Mouse (Mus musculus): ENCODE results near the gene Col27a1.

The Col27a1 gene

GRCm38 (mm10) chr4:63260506-63260905 is 46.7 kb downstream of the Col27a1 start:
- no peak for DNase-seq (ENCODE audit: low read depth)

GRCm38 (mm10) chr4:63262941-63263340 is 49.1 kb downstream of the Col27a1 start:
- no peak for DNase-seq (ENCODE audit: low read depth)

- no peak for DNase-seq (ENCODE audit: low read depth)
These were observed 52.5 kb downstream of the Col27a1 start for GRCm38 (mm10) chr4:63266276-63266675.

GRCm38 (mm10) chr4:63267121-63267520 is 53.3 kb downstream of the Col27a1 start:
- DNase-seq (ENCODE audit: low read depth) = no peak

GRCm38 (mm10) chr4:63267586-63267985 is 53.8 kb downstream of the Col27a1 start:
- no peak for DNase-seq (ENCODE audit: low read depth)

GRCm38 (mm10) chr4:63268777-63269176 is 55.0 kb downstream of the Col27a1 start:
- DNase-seq (ENCODE audit: low read depth) = no peak

GRCm38 (mm10) chr4:63274516-63274915 is 60.7 kb downstream of the Col27a1 start:
- no peak for DNase-seq (ENCODE audit: low read depth)

GRCm38 (mm10) chr4:63275251-63275650 is 61.4 kb downstream of the Col27a1 start:
- DNase-seq (ENCODE audit: low read depth) = no peak

- no peak for DNase-seq (ENCODE audit: low read depth)
These were observed 62.8 kb downstream of the Col27a1 start for GRCm38 (mm10) chr4:63276571-63276970.

GRCm38 (mm10) chr4:63278821-63279220 is 65.0 kb downstream of the Col27a1 start:
- DNase-seq (ENCODE audit: low read depth) = no peak

- DNase-seq (ENCODE audit: low read depth) = no peak
These were observed 67.9 kb downstream of the Col27a1 start for GRCm38 (mm10) chr4:63281694-63282093.

- no peak for DNase-seq (ENCODE audit: low read depth)
These were observed 69.5 kb downstream of the Col27a1 start for GRCm38 (mm10) chr4:63283319-63283718.

GRCm38 (mm10) chr4:63286034-63286433 is 72.2 kb downstream of the Col27a1 start:
- DNase-seq (ENCODE audit: low read depth) = no peak

GRCm38 (mm10) chr4:63288497-63288896 is 74.7 kb downstream of the Col27a1 start:
- no peak for DNase-seq (ENCODE audit: low read depth)

- DNase-seq (ENCODE audit: low read depth) = no peak
These were observed 76.3 kb downstream of the Col27a1 start for GRCm38 (mm10) chr4:63290081-63290480.

- DNase-seq (ENCODE audit: low read depth) = no peak
These were observed 77.3 kb downstream of the Col27a1 start for GRCm38 (mm10) chr4:63291075-63291474.

- no peak for DNase-seq (ENCODE audit: low read depth)
These were observed 77.9 kb downstream of the Col27a1 start for GRCm38 (mm10) chr4:63291658-63292057.

- no peak for DNase-seq (ENCODE audit: low read depth)
These were observed 81.8 kb downstream of the Col27a1 start for GRCm38 (mm10) chr4:63295641-63296040.

- DNase-seq (ENCODE audit: low read depth) = no peak
These were observed 82.5 kb downstream of the Col27a1 start for GRCm38 (mm10) chr4:63296263-63296662.

GRCm38 (mm10) chr4:63296876-63297275 is 83.1 kb downstream of the Col27a1 start:
- DNase-seq (ENCODE audit: low read depth) = no peak

- DNase-seq (ENCODE audit: low read depth) = no peak
These were observed 84.4 kb downstream of the Col27a1 start for GRCm38 (mm10) chr4:63298191-63298590.

GRCm38 (mm10) chr4:63302641-63303040 is 88.8 kb downstream of the Col27a1 start:
- no peak for DNase-seq (ENCODE audit: low read depth)

- peak; percentile 85 for DNase-seq (ENCODE audit: low read depth)
These were observed 93.6 kb downstream of the Col27a1 start for GRCm38 (mm10) chr4:63307175-63308062.

- DNase-seq (ENCODE audit: low read depth) = no peak
These were observed 94.5 kb downstream of the Col27a1 start for GRCm38 (mm10) chr4:63308316-63308715.
